Mouse (Mus musculus) heart, postnatal 0 days (tissue): ENCODE results near the gene Rpl26.

Experiments used
- CTCF ChIP-seq: IDR thresholded peaks from 2 replicates; pipeline ENCODE4 v1.5.1; 2016; ENCODE audit warnings: antibody characterized with exemption, control low read depth, low read depth
- EP300 ChIP-seq: IDR thresholded peaks from 2 replicates; pipeline ENCODE4 v1.6.1; 2016; ENCODE audit warnings: antibody characterized with exemption, low read depth

DNA sequence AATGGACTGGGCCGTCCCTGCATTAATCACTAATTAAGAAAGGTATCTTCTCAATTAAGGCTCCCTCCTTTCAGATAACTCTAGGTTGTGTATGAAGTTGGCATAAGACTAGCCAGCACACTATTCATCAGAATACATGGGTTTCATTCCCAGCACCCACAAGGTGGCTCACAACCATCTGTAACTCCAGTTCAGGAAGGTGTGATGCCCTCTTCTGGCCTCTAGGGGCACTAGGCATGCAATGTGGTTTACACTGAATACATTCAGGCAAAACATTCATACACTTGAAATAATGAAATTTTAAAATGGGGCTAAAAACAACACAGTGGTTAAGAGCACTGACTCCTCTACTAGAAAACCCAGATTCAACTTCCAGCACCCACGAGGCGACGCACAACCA lies 4.3 kb upstream of the Rpl26 start:
- peak; percentile 66 for TF ChIP-seq CTCF
- TF ChIP-seq EP300 = no peak
